In the genomic region with DNA sequence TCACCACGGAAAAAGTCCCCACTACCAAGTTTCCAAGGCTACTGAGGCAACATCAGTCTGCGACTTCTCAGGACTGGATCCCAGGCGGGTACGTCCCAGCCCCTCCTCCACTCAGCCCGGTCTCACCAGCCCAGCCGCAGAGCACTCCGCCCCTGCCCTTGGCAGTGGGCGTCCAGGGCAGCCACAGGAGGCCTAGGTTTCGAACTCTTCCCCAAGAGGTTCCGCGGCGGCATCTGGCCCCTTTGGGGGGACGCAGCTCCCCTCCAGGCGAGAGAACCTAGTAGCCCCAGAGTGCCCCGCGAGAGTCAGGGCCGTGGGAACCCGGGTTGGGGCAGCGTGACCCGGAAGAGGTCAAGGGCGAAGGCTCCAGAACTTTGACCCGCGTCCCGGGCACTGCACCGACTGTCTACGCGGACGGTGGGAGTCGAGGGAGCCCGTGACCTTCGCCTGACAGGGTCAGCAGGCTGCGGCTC, we compare ENCODE assay signal across 8 mouse cellular contexts. TPM values are rescaled to one million over a fixed set of nuclear protein-coding genes. Genes with fewer than 3 reads are reported as not detected.
DNase-seq lines count a peak whose midpoint lies in the region; ATAC-seq and TF ChIP-seq lines count a peak whose summit lies in the region.

No protein-coding gene starts in this region.

- H3K4me2 ChIP-seq in limb, embryonic 13.5 days (replicated peaks): peak overlapping the region; percentile 76
- H3K4me2 ChIP-seq in midbrain, embryonic 13.5 days (replicated peaks): peak overlapping the region; percentile 83

- no peak for TF ChIP-seq RAD21 in MEL (IDR thresholded peaks at IDR 0.05; ENCODE audit: low read depth, low read length)

- TF ChIP-seq EP300 in MEL (IDR thresholded peaks at IDR 0.05; ENCODE audit: low read depth in 1 of 2, low read length in 2 of 2): no peak

- no peak for TF ChIP-seq CTCF in MEL (IDR thresholded peaks at IDR 0.05 in 2 of 3, conservative IDR thresholded peaks at IDR 0.05 in 1 of 3; ENCODE audit: control insufficient read depth in 1 of 3, insufficient read depth in 1 of 3, low read depth in 2 of 3, low read length in 3 of 3, poor library complexity in 1 of 3, severe bottlenecking in 1 of 3)

- DNase-seq in gastrocnemius, postnatal 10 days: peak; percentile 69
- no peak for DNase-seq in gastrocnemius, postnatal 25 days
- peak; percentile 69 for DNase-seq in MEL (ENCODE audit: low read depth, low spot score)
- DNase-seq in embryo, embryonic 9.5 days (ENCODE audit: extremely low spot score): peak; percentile 84
- DNase-seq in heart, postnatal 4 days: peak; percentile 73
- DNase-seq in yolk sac, embryonic 10.5 days (ENCODE audit: low spot score): peak; percentile 89

- peak overlapping the region; percentile 58 for H3K27ac ChIP-seq in MEL (ENCODE audit: control insufficient read depth, low read depth, low read length)
- peak overlapping the region; percentile 87 for H3K27ac ChIP-seq in limb, embryonic 13.5 days
- peak overlapping the region; percentile 76 for H3K27ac ChIP-seq in midbrain, embryonic 13.5 days

- TF ChIP-seq POLR2A in MEL (IDR thresholded peaks at IDR 0.05; ENCODE audit: control insufficient read depth in 1 of 2, insufficient read depth in 1 of 2, low read depth in 1 of 2, low read length in 2 of 2, poor library complexity in 1 of 2): no peak

- peaks cover 11% of the 10 kb centered on the region for H3K79me2 ChIP-seq in MEL (ENCODE audit: control insufficient read depth, insufficient read depth, low read length, poor library complexity)

- H3K27me3 ChIP-seq in MEL (ENCODE audit: control insufficient read depth in 1 of 2, insufficient read depth in 2 of 2, low read length in 2 of 2): no peaks in the 10 kb centered on the region; a peak in 1 of 4 replicates
- H3K27me3 ChIP-seq in limb, embryonic 13.5 days: peaks cover 7% of the 10 kb centered on the region
- H3K27me3 ChIP-seq in midbrain, embryonic 13.5 days: peaks cover 19% of the 10 kb centered on the region

- ATAC-seq in limb, embryonic 13.5 days (ENCODE audit: low FRiP score, low read depth): peak; percentile 65
- ATAC-seq in midbrain, embryonic 13.5 days: peak; percentile 79

- H3K9me3 ChIP-seq in MEL (replicated peaks; ENCODE audit: insufficient read depth, low read length): no peaks in the 10 kb centered on the region
- no peaks in the 10 kb centered on the region for H3K9me3 ChIP-seq in limb, embryonic 13.5 days
- no peaks in the 10 kb centered on the region for H3K9me3 ChIP-seq in midbrain, embryonic 13.5 days

- peak overlapping the region; percentile 90 for H3K9ac ChIP-seq in MEL (ENCODE audit: control insufficient read depth, low read depth, low read length, poor library complexity, severe bottlenecking)
- H3K9ac ChIP-seq in limb, embryonic 13.5 days: peak overlapping the region; percentile 96
- H3K9ac ChIP-seq in midbrain, embryonic 13.5 days (replicated peaks): peak overlapping the region; percentile 81

- under 1% methylated on average over 32 of the region's 32 CpGs for WGBS in limb, embryonic 13.5 days
- WGBS in midbrain, embryonic 13.5 days: under 1% methylated on average over 32 of the region's 32 CpGs

- H3K4me1 ChIP-seq in MEL (ENCODE audit: control insufficient read depth in 1 of 2, insufficient read depth in 2 of 2, low read length in 2 of 2): peaks cover 0 to 8% of the 10 kb centered on the region in 2 experiments; a peak in 1 of 4 replicates
- H3K4me1 ChIP-seq in limb, embryonic 13.5 days: peaks cover 9% of the 10 kb centered on the region
- peaks cover 10% of the 10 kb centered on the region; the same call in 1 of the 2 replicates for H3K4me1 ChIP-seq in midbrain, embryonic 13.5 days (replicated peaks)

- H3K36me3 ChIP-seq in MEL (ENCODE audit: control insufficient read depth in 1 of 2, insufficient read depth in 2 of 2, low read length in 2 of 2): peaks cover 0 to 8% of the 10 kb centered on the region in 2 experiments; a peak in 2 of 4 replicates
- H3K36me3 ChIP-seq in limb, embryonic 13.5 days: no peaks in the 10 kb centered on the region
- no peaks in the 10 kb centered on the region for H3K36me3 ChIP-seq in midbrain, embryonic 13.5 days

- H3K4me3 ChIP-seq in MEL (ENCODE audit: control insufficient read depth in 1 of 2, insufficient read depth in 1 of 2, low read depth in 2 of 2, low read length in 2 of 2): peak overlapping the region; percentile 79 to 82
- peak overlapping the region; percentile 96 for H3K4me3 ChIP-seq in limb, embryonic 13.5 days
- peak overlapping the region; percentile 80 for H3K4me3 ChIP-seq in midbrain, embryonic 13.5 days (replicated peaks)

TF ChIP-seq in MEL, 35 proteins besides CTCF, POLR2A, EP300 and RAD21:
- TF ChIP-seq USF1 (IDR thresholded peaks at IDR 0.05; ENCODE audit: low read depth, low read length) (no peak), NELFE (IDR thresholded peaks at IDR 0.05; ENCODE audit: low read depth, low read length) (0 out of 2 replicates have a peak, but pooled peaks have one; percentile 2), ELF1 (IDR thresholded peaks at IDR 0.05; ENCODE audit: low read depth, low read length) (0 out of 2 replicates have a peak, but pooled peaks have one; percentile 20), HCFC1 (IDR thresholded peaks at IDR 0.05; ENCODE audit: low read depth, low read length) (peak; percentile 11; the same call in 1 of the 2 replicates), KAT2A (conservative IDR thresholded peaks at IDR 0.05; ENCODE audit: low read depth, low read length) (no peak)

RNA-seq across cellular contexts. Expression of a gene that starts 0.5 kb away (rescaled TPM):
- total RNA-seq in gastrocnemius, postnatal 10 days (2021): 100 to 1,000 TPM; 216 to 261 TPM
- 100 to 1,000 TPM; 245 to 247 TPM for total RNA-seq in gastrocnemius, postnatal 25 days (2021)
- total RNA-seq in MEL (2012; rRNA removed): 37.5 and 37.8 TPM in 2 replicates
- polyA plus RNA-seq in MEL (2012; ENCODE audit: insufficient read depth in 1 of 2, insufficient read length in 2 of 2, low read depth in 1 of 2, low replicate concordance in 2 of 2, missing spikeins in 1 of 2): 100 to 1,000 TPM in 1 of 2 experiments, not detected in 1; 126 TPM
- total RNA-seq in heart, postnatal 4 days (2021): 100 to 1,000 TPM; 537 to 600 TPM
- polyA plus RNA-seq in limb, embryonic 13.5 days (2015; fragmentation: Nextera tagmentation; extraction: Ambion mirVana): 176 and 180 TPM in 2 replicates
- 89.2 and 94.6 TPM in 2 replicates for polyA plus RNA-seq in midbrain, embryonic 13.5 days (2015; fragmentation: Nextera tagmentation; extraction: Ambion mirVana)

RNA-seq across cellular contexts. Expression of a gene that starts 26.9 kb away (rescaled TPM):
- not detected for total RNA-seq in gastrocnemius, postnatal 10 days (2021)
- total RNA-seq in gastrocnemius, postnatal 25 days (2021): not detected
- total RNA-seq in MEL (2012; rRNA removed): not detected in 2 replicates
- polyA plus RNA-seq in MEL (2012; ENCODE audit: insufficient read depth in 1 of 2, insufficient read length in 2 of 2, low read depth in 1 of 2, low replicate concordance in 2 of 2, missing spikeins in 1 of 2): not detected
- total RNA-seq in heart, postnatal 4 days (2021): not detected
- 0.65 and 0.79 TPM in 2 replicates for polyA plus RNA-seq in limb, embryonic 13.5 days (2015; fragmentation: Nextera tagmentation; extraction: Ambion mirVana)
- polyA plus RNA-seq in midbrain, embryonic 13.5 days (2015; fragmentation: Nextera tagmentation; extraction: Ambion mirVana): 2.5 and 3.3 TPM in 2 replicates
